Mouse (Mus musculus) ovary, adult 18-20 months (tissue): ENCODE results near the gene Zfand5.
"Not testable (repeated sequence)": the region's sequence is repeated elsewhere in the genome, so short reads cannot be mapped to it uniquely, and the experiment has no call there.

Experiments used
- DNase-seq: peaks from one replicate; pipeline ENCODE4 v3.0.0; 2022; ENCODE audit warnings: low spot score, mixed read lengths

Gene Zfand5

DNA sequence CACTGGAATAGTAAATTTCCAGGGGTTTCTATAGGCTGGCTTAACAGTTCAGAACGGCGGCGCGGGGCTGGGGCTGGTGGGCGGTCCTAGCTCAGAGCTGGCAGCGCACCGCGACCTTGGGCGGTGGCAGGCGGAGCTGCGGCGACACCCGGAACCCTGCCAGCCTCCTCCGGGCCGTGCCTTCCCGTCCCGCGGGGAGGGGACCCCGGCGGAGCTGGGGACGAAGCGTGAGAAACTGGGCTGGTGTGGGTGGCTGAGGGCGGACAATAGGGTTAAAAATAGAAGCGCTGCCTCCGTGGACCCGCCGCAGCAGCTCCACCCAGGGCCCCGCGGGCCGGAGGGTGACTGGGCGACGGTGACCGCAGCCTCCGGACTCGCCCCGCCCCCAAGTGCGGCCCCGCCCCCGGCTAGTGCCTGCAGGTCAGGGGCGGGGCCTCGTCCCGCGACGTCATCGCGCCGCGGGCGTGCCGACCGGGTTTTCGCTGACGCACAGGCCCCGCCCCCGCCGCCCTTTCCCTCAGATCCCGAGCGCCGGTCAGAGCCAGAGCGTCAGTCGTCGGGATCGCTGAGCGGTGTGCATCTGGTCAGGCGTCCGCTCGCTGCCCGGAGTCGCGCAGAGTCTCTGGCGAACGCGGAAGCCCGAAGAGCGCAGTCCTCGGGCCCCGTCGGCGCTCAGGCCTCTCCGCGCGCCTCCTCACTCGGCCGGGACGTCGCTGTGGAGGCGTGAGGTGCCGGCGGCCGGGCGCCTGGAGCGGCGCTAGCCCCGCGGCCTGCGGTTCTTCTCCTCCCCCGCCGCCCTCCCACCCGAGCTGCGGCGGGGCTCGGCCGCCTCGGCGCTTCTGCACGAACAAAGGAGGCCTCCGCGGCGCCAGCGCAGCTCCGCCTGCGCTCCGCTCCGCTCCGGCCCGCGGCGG lies at the start of gene Zfand5:
TSS of gene Zfand5 (plus strand) at position 538 of the 914 bp plus-strand sequence.
- DNase-seq = peak; percentile 96

DNA sequence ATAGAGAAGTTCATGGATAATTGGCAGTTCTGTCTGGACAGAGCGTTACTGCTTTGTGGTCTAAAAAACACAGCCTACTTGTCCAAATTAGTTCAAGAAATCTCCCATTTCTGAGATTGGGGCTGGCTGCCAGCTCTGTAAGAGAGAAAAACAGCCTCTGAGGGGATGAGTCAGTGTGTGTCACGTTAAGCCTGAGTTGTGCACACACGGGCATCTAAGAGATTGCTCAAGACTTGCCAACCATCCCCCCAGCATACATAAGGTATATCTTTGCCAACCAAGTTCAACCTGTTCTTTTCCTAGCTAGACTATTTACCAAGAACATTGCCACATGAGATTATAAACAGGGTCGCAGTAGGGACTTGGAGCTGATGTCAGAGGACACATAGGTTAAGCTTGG lies 44.9 kb upstream of the Zfand5 start:
- DNase-seq = peak; percentile 63

DNA sequence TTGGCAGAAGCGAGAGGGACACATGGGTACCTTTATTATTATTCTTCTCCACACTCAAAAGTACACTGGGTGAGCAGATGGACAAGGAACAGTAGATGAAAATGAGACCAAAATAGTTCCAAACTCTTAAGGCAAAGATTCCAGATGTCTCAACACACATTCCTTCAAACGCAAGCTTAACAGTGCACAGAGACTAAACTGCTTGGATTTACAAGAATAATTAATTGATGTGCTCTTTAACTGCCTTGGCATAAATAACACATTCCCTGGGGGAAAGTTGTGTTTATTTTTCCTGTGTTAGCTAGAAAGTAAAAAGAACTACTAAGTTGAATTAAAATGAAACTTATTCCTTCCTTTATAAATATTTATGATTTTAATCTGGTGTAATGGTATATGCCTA lies 44.3 kb upstream of the Zfand5 start:
- no peak for DNase-seq

DNA sequence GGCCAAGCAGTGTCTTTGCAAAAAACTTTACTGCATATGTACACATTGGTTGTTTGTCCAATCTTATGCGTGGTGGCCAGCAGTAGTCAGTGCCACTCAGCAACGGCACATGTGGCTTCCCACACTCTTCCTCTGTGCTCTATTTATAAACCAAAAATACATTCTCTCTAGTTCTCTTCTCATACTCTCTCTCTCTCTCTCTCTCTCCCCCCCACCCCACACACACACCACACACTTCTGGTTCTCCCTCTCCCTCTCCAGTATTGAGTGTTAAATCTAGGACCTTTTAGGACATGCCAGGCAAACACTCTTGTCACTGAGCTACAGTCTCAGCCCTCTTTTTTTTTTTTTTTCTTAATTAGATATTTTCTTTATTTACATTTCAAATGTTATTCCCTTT lies 23.3 kb upstream of the Zfand5 start:
- DNase-seq = not testable (repeated sequence)

DNA sequence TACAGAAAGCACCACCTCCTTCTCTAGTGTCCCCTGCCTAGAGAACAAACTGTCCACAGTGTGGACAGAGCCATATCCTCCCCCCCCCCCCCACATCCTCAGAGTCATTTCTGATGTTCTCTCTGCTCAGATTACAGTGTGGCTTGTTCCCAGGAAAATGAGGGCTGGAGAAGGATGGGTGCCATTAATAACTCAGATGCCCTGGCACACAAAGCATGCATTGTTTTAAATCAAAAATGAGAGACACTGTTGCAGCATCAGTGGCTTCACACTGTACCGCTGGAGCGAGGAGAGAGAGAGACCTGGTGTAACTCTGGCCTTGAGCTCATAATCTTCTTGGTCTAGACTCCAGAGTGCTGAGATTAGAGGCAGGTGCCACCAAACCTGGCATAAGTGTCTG lies 18.2 kb upstream of the Zfand5 start:
- no peak for DNase-seq

DNA sequence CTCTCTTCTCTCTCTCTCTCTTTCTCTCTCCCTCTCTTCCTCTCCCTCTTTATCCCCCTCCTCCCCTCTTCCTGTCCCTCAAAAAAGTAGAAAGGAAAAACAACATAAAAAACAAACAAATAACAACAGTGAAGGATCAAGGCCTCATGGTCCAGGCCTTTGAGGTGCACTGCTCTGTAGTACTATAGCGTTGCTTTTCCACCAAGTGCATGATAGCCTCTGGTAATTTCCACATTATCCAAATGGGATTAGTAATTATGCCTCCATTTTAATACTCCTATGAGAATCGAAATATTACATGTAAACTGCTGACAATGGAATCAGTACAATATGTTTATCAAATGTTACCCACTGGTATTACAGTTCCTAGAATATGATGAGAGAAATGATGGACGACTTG lies 16.2 kb upstream of the Zfand5 start:
- no peak for DNase-seq

DNA sequence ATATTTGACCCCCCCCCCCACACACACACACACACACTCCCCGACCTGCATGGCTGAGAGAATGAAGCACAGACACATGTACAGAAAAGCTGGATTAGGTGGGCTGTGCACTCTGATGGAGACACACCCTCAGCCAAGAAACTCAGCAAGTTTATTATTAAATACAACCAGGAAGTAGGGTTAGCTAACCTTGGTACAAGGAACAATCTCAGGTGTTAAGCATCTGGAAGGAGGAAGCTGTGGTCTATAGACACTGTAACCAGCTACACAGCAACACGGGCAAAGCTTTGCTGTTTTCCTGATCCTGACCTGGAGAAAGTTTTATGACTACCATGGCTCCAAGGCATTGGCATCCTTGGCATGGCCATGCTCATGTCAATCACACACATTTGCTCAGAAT lies 12.6 kb upstream of the Zfand5 start:
- no peak for DNase-seq

DNA sequence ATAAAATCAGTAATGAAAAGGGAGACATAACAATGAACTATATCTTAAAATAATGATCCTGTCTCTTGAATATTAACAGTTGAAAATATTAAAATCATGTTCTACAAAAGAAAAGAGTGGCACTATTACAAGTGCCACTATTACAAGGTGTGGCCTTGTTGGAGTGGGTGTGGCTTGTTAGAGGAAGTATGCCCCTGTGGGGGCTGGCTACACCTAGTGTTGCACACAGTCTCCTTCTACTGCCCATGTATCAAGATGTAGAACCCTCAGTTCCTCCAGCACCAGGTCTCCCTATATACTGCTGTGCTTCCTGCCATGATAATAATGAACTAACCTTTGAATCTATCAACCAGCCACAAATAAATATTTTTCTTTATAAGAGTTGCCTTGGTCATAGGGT lies 11.8 kb upstream of the Zfand5 start:
- DNase-seq = no peak

DNA sequence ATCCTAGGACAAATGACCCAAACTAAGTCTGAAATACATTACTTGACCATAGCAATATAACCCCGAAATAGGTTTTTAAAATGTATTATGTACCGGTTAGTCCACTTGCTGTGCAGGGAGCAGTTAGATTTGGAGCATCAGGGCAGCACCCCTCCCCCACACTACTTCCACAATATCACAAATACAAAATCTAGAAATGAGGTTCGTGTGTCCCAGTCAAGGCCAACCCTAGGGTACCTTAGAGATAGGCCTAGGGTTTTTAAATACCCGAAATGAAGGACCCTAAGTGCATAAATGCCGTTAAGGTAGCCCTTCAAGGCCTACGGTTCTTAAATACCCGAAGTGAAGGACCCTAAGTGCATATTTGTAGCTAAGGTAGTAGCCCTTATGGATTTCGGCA lies 892 bp upstream of the Zfand5 start:
- DNase-seq = no peak

DNA sequence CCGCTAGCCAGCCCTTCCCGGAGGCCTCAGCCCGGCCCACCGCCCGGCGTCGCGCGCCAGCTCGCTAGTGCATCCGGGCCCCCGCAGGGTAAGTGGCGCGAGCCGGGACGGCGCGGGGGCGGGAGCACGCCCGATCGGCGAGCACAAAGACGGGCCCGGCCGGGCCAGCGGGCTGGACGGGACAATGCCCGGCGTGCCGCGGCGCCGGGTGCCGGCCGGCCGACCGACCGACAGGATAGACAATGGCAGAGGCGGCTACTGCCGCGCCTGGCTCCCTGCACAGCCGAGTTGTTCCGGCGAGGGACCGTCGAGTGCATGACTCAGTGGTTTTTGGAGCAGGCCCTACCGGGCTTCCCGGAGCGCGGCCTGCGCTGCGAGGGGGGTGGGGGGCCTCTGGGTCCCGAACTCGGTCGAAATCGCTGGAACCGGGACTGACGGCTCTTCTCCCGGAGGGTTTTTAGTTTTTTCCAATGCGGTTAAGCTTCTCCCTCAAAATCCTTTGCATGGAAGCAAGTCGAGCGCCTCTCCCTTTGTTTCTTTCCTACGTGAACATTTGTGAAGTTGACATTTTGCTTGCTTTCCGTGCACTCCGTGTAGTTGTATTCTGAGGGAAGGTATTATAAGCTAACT lies 692 bp downstream of the Zfand5 start:
- DNase-seq = peak; percentile 29

DNA sequence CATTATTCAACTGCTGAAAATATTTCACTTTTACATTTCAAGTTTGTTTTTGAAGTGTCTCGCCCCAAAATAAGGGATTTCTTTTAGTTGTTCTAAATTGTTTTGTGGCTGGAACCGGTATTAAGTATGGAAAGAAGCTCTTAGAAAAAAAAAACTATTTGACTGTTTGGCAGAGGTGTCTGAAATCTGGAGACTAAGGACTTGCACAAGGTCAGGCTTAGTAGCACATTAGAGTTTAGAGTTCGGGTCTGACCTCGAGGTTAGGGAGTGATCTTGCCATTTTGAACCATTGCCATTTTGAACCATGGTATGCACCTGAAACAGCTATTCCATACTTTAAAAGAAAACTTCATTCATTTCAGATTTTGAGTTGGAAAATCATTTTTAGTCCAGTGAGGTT lies 1.4 kb downstream of the Zfand5 start:
- no peak for DNase-seq

DNA sequence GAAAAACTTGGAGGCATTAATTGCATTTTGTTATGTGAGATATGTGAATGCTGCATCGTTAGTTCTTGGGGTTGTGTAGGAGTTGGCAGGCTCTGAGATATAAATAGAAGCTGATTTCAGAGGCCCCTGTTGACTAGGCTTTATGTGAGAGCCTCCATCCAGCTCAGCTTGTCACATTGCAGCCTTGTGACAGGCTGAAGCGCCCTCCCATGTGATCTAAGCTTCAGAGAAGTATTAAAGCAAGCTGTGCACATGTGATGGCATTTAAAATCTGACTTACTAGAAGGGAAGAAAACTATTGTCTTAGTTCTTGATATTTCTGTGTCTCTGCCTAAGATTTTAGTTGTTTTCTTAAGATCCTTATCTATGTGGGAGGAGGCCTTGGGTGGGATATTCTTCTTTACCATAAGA lies 2.1 kb downstream of the Zfand5 start:
- peak; percentile 28 for DNase-seq

DNA sequence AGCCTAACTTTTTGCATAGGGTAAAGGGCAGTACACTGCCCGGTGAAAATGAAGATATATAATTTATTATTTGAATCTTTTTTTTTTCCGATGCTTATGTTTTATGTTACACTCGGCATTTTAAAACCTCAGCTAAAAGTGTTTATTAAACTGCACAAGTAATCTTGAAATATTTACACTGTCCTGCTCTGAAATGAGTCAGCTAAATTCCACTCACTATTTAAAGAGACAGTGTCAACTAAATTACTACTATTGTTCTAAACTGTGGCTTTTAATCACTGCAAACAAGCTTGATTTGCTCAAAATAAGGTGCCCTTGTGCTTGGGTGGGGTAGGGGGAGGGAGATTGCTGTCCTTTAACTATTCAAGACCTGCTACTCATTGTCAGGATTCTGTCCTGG lies 2.6 kb downstream of the Zfand5 start:
- no peak for DNase-seq

DNA sequence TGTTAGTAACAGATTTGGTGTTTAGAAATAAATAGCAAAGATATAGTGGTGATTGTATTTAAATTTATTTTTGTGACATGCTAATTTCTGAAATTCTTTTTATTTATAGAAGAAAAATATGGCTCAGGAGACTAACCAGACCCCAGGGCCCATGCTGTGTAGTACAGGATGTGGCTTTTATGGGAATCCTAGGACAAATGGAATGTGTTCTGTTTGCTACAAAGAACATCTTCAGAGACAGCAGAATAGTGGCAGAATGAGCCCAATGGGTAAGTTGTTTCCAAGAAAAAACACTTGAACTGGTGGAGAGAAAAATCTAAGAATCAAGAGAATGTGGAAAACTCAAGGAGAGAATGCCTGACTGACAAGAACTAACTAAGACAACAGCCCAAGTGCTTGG lies 4.2 kb downstream of the Zfand5 start:
- DNase-seq = no peak

DNA sequence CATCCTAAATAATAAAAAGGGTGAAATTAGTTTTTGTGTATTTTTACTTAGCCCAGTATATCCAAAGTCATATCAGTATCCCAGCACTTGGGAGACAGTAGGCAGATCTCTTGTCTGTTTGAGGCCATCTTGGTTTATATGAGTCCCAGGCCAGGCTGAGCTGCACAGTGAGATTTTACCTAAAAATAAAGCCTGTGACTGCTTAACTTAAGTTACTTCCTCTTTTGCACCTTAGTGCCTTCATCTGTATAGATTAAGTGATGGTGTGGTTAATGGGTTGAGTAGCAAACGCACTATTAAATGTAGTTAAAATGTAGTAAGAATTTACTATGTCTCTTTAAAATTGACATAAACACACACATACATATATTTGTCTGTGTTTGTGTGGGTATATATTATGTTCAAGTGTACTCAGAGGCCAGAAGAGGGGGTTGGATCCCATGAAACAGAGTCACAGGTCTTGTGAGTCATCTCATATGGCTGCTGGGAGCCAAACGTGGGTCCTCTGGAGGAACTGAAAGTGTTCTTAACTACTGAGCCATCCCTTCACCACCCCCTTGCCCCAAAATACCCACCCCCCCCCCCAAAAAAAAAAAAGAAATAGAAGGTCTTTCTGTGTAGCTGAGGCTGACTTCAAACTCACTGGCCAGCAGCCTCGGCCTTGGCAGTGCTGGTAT lies 14.5 kb downstream of the Zfand5 start:
- DNase-seq = no peak

DNA sequence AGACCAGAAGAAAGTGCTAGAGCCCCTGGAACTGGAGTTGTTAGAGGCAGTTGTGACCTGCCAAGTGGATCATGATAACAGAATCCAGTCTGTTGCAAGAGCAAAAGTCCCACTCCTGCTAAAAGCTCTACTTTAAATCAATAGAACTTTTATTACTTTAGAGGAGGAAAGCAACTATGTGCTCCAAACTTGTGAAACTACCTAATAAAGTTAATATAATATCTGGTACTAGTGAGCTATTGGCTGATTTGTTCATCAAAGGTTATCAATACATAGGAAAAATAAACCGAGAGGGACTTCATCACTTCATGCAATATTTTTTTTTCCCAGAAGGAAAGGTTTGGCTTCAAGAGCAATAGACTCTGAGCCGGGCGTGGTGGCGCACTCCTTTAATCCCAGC lies 25.3 kb downstream of the Zfand5 start:
- DNase-seq = no peak

DNA sequence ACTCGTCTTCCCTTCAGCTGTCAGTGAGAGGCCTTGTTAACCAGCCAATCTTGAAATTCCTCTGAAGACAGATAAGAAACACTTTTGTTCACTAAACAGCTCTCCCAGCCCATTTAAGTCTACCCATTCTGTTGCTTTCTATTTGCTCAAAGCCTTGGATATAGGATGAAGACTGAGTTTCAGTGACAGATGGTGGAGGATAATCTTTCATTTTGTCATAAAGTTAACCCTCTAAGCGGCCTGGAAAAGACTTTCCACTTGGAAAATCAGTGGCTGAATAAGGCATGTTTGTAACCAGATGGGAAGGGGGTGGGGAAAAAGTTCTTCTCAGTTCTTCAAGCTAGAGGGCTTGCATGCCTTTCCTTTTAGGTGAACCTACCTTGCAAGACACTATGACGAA lies 29.7 kb downstream of the Zfand5 start:
- DNase-seq = no peak

DNA sequence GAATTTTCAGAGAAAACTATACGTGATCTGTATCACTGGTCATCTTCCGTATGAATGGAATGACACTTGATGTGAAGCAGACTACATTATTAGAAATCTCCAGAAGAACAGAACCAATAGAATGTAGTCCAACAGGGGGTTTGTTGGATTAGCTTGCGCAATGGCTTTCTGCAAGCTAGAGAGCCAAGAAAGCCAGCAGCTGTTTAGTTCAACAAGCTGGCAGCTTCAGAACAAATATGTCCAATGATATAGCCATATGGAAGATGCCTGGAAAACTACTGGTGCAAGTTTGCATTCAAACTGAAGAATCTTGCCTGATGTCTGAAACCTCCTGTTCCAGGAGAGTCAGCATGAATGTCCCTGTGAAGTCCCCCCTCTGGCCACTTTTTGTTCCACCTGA lies 35.7 kb downstream of the Zfand5 start:
- DNase-seq = no peak

DNA sequence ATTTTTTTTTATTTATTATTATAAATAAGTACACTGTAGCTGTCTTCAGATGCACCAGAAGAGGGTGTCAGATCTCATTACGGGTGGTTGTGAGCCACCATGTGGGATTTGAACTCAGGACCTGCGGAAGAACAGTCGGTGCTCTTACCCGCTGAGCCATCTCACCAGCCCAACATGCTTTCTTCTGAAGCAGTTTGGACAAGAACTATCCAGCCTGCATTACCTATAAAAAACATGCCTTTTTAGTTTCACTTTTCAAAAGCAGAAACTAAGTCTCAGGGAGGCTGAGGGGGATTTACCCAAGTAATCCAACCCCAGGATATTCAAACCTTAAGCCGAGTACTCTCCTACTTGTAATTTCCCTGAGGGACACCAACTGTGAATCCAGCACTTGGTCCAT lies 38.3 kb downstream of the Zfand5 start:
- not testable (repeated sequence) for DNase-seq

DNA sequence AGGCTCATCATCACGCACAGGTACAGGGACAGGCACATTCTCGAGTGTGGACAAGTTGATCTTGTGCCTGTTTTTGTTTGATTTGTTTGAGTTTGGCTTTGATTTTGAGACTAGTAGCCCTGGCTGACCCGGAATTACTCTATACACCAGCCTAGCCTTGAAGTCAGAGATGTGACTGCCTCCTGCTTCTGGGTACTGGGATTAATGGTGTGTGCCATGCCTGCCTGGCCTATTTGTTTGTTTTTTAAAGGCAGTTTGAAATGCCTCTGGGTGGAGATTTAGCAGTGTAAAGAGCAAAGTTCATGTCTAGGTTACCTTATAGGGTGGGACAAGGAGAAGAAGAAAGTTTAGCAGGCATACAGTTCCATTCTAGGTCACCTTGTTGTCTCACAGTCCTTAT lies 43.6 kb downstream of the Zfand5 start:
- DNase-seq = no peak

DNA sequence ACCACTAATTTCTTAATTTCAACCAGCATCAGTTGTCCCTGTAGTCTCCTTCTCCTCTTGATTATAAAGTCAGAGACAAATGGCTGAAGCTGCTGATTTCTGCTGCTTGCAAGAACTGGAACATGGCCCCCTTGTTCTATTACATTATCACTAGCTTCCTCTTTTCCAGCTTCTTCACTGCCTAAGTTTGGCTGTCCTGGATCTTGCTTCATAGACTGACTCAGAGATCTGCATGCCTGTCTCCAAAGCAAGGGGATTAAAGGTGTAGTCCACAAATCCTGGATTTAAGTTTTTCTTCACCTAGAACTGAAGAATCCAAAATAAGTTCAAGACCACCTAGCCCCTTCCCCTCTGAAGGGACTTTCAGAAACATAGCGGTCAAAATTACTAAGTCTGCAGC lies 47.5 kb downstream of the Zfand5 start:
- DNase-seq = no peak

DNA sequence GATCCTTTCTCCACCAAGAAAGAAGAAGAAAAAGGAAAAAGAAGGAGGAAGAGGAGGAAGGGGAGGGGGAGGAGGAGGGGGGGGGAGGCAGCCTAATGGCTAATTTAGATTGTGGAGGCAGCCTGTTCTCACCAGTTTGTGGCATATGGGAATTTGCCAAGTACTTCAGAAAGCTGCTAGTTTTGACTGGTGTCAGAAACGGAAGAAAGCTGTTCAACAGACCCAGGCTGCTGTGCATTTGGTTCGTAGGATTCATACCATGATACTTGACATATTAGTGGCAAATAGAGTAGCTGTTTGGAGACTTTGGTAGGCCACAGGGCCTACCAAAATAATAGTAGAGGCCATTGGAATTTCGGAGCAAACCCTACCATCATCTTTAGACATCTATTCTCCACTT lies 53.3 kb downstream of the Zfand5 start:
- DNase-seq = no peak

DNA sequence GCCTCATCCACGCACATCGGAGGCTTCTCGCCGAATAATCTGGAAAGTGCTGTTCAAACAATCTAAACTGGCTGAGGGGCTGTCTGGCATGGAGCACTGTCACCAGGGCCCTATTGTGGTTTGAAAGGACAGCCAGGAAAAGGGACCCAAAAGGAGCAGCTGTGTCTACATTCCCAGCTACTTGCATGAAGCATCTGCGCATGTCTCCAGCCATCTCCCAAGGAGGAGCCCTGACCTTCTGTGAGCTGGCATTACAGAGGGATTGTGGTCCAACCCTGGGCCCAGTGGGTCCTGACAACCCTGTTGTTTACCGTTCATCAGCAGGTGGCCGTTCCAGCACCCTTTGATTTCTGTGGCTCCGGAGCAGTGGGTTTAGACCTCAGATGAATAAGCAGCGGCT lies 56.9 kb downstream of the Zfand5 start:
- DNase-seq = no peak
